Comparison of ENCODE assay signal across 9 mouse cellular contexts in the genomic region with DNA sequence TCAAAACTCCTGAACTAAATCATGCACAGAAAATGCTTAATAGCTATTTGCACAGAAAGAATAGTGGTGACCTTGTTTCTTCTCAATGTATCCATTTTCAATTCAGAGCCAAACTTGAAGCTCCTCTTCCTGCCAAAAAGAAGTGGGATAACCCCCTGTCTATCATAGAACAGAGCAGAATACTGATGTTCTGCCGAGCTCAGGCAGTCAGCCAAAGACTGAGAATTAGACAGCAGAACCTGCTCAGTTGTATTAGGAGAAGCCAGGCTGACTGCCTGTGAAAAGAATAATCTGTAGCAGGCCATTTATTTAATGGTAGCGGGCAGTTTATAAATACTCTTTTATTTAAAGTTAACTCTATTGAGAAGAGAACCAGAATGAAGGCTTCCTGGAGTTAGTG.
DNase-seq lines count a peak whose midpoint lies in the region; ATAC-seq lines count a peak whose summit lies in the region.
"Had no signal": no experiment of that assay in that cellular context is flagged by ENCODE, and none has a peak within 500 bp of the region (broad histone marks: within the 10 kb centered on the region; RNA-seq: fewer than 3 reads in every experiment).

No protein-coding gene starts in this region.

- H3K4me3 ChIP-seq in hindbrain, embryonic 15.5 days = no peak overlapping the region
- H3K4me3 ChIP-seq in hindbrain, embryonic 11.5 days (ENCODE audit: low read depth, low read length) = no peak overlapping the region
- H3K4me3 ChIP-seq: megakaryocyte, embryonic 14.5 days had no signal

- H3K9ac ChIP-seq in hindbrain, embryonic 15.5 days = no peak overlapping the region
- H3K9ac ChIP-seq in hindbrain, embryonic 11.5 days (ENCODE audit: low read depth, low read length) = no peak overlapping the region

- no peak for DNase-seq in hindbrain, embryonic 11.5 days (ENCODE audit: low spot score)
- DNase-seq in cerebellum, postnatal 25 days = peak; percentile 14 to 51
- DNase-seq in layer of hippocampus, adult 9-11 months = peak; percentile 57
- peak; percentile 7 to 24 for DNase-seq in right cerebral cortex, postnatal 36 days (ENCODE audit: low spot score in 2 of 2)
- no peak for DNase-seq in urinary bladder, postnatal 10 days (ENCODE audit: low spot score)
- no peak for DNase-seq in thymus, postnatal 14 days
- no peak for DNase-seq in urinary bladder, postnatal 14 days (ENCODE audit: low spot score)

- no peaks in the 10 kb centered on the region for H3K9me3 ChIP-seq in hindbrain, embryonic 15.5 days
- H3K9me3 ChIP-seq in hindbrain, embryonic 11.5 days (ENCODE audit: control insufficient read depth, low read length) = no peaks in the 10 kb centered on the region
- H3K9me3 ChIP-seq: megakaryocyte, embryonic 14.5 days had no signal

- H3K4me1 ChIP-seq in hindbrain, embryonic 15.5 days (replicated peaks) = no peaks in the 10 kb centered on the region
- no peaks in the 10 kb centered on the region for H3K4me1 ChIP-seq in hindbrain, embryonic 11.5 days (replicated peaks; ENCODE audit: control insufficient read depth, insufficient read depth, low read length)
- H3K4me1 ChIP-seq: megakaryocyte, embryonic 14.5 days had no signal

- 44% methylated on average over 2 of the region's 2 CpGs for WGBS in hindbrain, embryonic 15.5 days
- 75% methylated on average over 2 of the region's 2 CpGs for WGBS in hindbrain, embryonic 11.5 days

- no peak overlapping the region for H3K4me2 ChIP-seq in hindbrain, embryonic 15.5 days
- H3K4me2 ChIP-seq in hindbrain, embryonic 11.5 days (replicated peaks; ENCODE audit: low read depth, low read length) = no peak overlapping the region

- ATAC-seq in hindbrain, embryonic 15.5 days (ENCODE audit: low FRiP score, low read depth) = peak; percentile 78
- ATAC-seq in hindbrain, embryonic 11.5 days (ENCODE audit: low FRiP score) = no peak

- H3K27me3 ChIP-seq in hindbrain, embryonic 15.5 days = no peaks in the 10 kb centered on the region
- no peaks in the 10 kb centered on the region for H3K27me3 ChIP-seq in hindbrain, embryonic 11.5 days (ENCODE audit: control insufficient read depth, insufficient read depth, low read length)
- H3K27me3 ChIP-seq: megakaryocyte, embryonic 14.5 days had no signal

- peak overlapping the region; percentile 51 for H3K27ac ChIP-seq in hindbrain, embryonic 15.5 days (replicated peaks)
- H3K27ac ChIP-seq in hindbrain, embryonic 11.5 days (ENCODE audit: low read depth, low read length) = no peak overlapping the region

- H3K36me3 ChIP-seq in hindbrain, embryonic 15.5 days = no peaks in the 10 kb centered on the region
- no peaks in the 10 kb centered on the region for H3K36me3 ChIP-seq in hindbrain, embryonic 11.5 days (ENCODE audit: control insufficient read depth, insufficient read depth, low read length)

Comparison
In these comparisons a context has a peak if more than half of its experiments do, and no peak if none do; other contexts are left out.
1. DNase-seq: peak in cerebellum, postnatal 25 days (2 of 2), layer of hippocampus, adult 9-11 months (single experiment) and right cerebral cortex, postnatal 36 days (2 of 2); none in hindbrain, embryonic 11.5 days (single experiment), urinary bladder, postnatal 10 days (single experiment), thymus, postnatal 14 days (single experiment) and urinary bladder, postnatal 14 days (single experiment).